Comparison of ENCODE assay signal across 9 mouse cellular contexts in the genomic region with DNA sequence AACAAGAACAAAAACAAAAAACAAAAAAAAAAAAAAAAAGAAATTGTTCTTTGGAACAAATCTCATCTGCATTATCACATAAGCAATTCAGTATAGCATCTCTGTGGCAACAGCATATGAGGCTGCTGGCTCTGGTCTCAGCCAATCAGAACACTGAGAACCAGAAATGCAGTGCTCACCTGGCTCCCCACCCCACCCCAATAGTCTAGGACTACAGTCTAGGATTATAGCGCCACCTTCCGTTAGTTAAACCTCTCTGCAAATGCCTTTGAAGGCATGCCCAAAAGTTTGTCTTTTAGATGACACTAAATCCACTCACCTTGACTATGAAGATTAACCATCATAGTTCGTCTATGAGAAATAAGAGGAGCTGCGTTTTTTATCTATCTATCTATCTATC. TPM values are rescaled to one million over a fixed set of nuclear protein-coding genes. Genes with fewer than 3 reads are reported as not detected.
DNase-seq lines count a peak whose midpoint lies in the region; ATAC-seq and TF ChIP-seq lines count a peak whose summit lies in the region.
"Had no signal": no experiment of that assay in that cellular context is flagged by ENCODE, and none has a peak within 500 bp of the region (broad histone marks: within the 10 kb centered on the region; RNA-seq: fewer than 3 reads in every experiment).

No protein-coding gene starts in this region.

- no peak overlapping the region for H3K4me2 ChIP-seq in lung, postnatal 0 days (replicated peaks; ENCODE audit: low read depth, low read length)
- H3K4me2 ChIP-seq: limb, embryonic 12.5 days had no signal

- ATAC-seq in lung, postnatal 0 days = peak; percentile 62
- ATAC-seq in inflammation-experienced regulatory T-cells, adult 6 months = peak; percentile 57

- no peaks in the 10 kb centered on the region for H3K9me3 ChIP-seq in lung, postnatal 0 days (ENCODE audit: low read length)
- no peaks in the 10 kb centered on the region for H3K9me3 ChIP-seq in limb, embryonic 10.5 days (replicated peaks)
- H3K9me3 ChIP-seq: embryonic facial prominence, embryonic 15.5 days; limb, embryonic 12.5 days had no signal

- H3K27me3 ChIP-seq in lung, postnatal 0 days (replicated peaks; ENCODE audit: insufficient read depth, low read length) = no peaks in the 10 kb centered on the region
- H3K27me3 ChIP-seq in limb, embryonic 10.5 days (ENCODE audit: low read depth, poor library complexity, severe bottlenecking) = no peaks in the 10 kb centered on the region
- H3K27me3 ChIP-seq: embryonic facial prominence, embryonic 15.5 days had no signal

- TF ChIP-seq EP300 in lung, postnatal 0 days (IDR thresholded peaks at IDR 0.05) = no peak

- H3K4me1 ChIP-seq in lung, postnatal 0 days (ENCODE audit: insufficient read depth, low read depth, low read length) = no peaks in the 10 kb centered on the region
- no peaks in the 10 kb centered on the region for H3K4me1 ChIP-seq in limb, embryonic 10.5 days
- H3K4me1 ChIP-seq: embryonic facial prominence, embryonic 15.5 days; limb, embryonic 12.5 days had no signal

- no peak overlapping the region for H3K27ac ChIP-seq in lung, postnatal 0 days (ENCODE audit: low read length)
- H3K27ac ChIP-seq in limb, embryonic 10.5 days = no peak overlapping the region
- H3K27ac ChIP-seq: embryonic facial prominence, embryonic 15.5 days; limb, embryonic 12.5 days had no signal

- H3K4me3 ChIP-seq in lung, postnatal 0 days (ENCODE audit: low read depth, low read length) = no peak overlapping the region
- no peak overlapping the region for H3K4me3 ChIP-seq in limb, embryonic 10.5 days
- H3K4me3 ChIP-seq: embryonic facial prominence, embryonic 15.5 days; limb, embryonic 12.5 days had no signal

- no peak overlapping the region for H3K9ac ChIP-seq in lung, postnatal 0 days (replicated peaks; ENCODE audit: low read depth)
- H3K9ac ChIP-seq: embryonic facial prominence, embryonic 15.5 days; limb, embryonic 12.5 days had no signal

- peak; percentile 61 for DNase-seq in lung, postnatal 0 days (ENCODE audit: low spot score)
- DNase-seq in lung, postnatal 14 days = no peak
- DNase-seq in T-cell, adult 2 months (ENCODE audit: low spot score) = peak; percentile 61
- peak; percentile 62 for DNase-seq in thymus, postnatal 0 days (ENCODE audit: low spot score)
- no peak for DNase-seq in limb, embryonic 10.5 days (ENCODE audit: low spot score)
- no peak for DNase-seq in heart, adult 8-10 months (ENCODE audit: low spot score)

- peak; percentile 52 for TF ChIP-seq CTCF in lung, postnatal 0 days (IDR thresholded peaks at IDR 0.05)

- 28% methylated on average over 4 of the region's 4 CpGs for WGBS in lung, postnatal 0 days
- 27% methylated on average over 4 of the region's 4 CpGs for WGBS in limb, embryonic 10.5 days

- H3K36me3 ChIP-seq in lung, postnatal 0 days (ENCODE audit: insufficient read depth, low read length) = no peaks in the 10 kb centered on the region
- H3K36me3 ChIP-seq in limb, embryonic 10.5 days = no peaks in the 10 kb centered on the region
- H3K36me3 ChIP-seq: embryonic facial prominence, embryonic 15.5 days; limb, embryonic 12.5 days had no signal

RNA-seq across cellular contexts. Expression of a gene that starts 11.4 kb away (rescaled TPM):
- polyA plus RNA-seq in lung, postnatal 0 days (2015; fragmentation: Nextera tagmentation; extraction: Ambion mirVana) = 29.7 and 35.3 TPM in 2 replicates
- 10 to 100 TPM; 59.1 to 61.1 (median 60.5) TPM for polyA plus RNA-seq in inflammation-experienced regulatory T-cells, adult 6 months (2017; shearing (Covaris generic))
- 17.9 and 19.9 TPM in 2 replicates for polyA plus RNA-seq in thymus, postnatal 0 days (2015; fragmentation: Nextera tagmentation; extraction: Ambion mirVana)
- polyA plus RNA-seq in limb, embryonic 10.5 days (2016; fragmentation: Nextera tagmentation; extraction: Ambion mirVana) = 36.7 and 48.1 TPM in 2 replicates
- 10 to 100 TPM; 19.6 to 20.5 (median 19.9) TPM for total RNA-seq in heart, adult 8-10 months (2022)

RNA-seq across cellular contexts. Expression of a gene that starts 13.6 kb away (rescaled TPM):
- polyA plus RNA-seq in lung, postnatal 0 days (2015; fragmentation: Nextera tagmentation; extraction: Ambion mirVana) = not detected in 2 replicates
- polyA plus RNA-seq in inflammation-experienced regulatory T-cells, adult 6 months (2017; shearing (Covaris generic)) = not detected
- polyA plus RNA-seq in thymus, postnatal 0 days (2015; fragmentation: Nextera tagmentation; extraction: Ambion mirVana) = not detected in 2 replicates
- polyA plus RNA-seq in limb, embryonic 10.5 days (2016; fragmentation: Nextera tagmentation; extraction: Ambion mirVana) = not detected in 2 replicates
- not detected for total RNA-seq in heart, adult 8-10 months (2022)
- polyA plus RNA-seq: embryonic facial prominence, embryonic 15.5 days; limb, embryonic 12.5 days had no signal

RNA-seq across cellular contexts. Expression of a gene that starts 41.5 kb away (rescaled TPM):
- polyA plus RNA-seq in lung, postnatal 0 days (2015; fragmentation: Nextera tagmentation; extraction: Ambion mirVana) = 0.10 and 0.14 TPM in 2 replicates
- polyA plus RNA-seq in inflammation-experienced regulatory T-cells, adult 6 months (2017; shearing (Covaris generic)) = under 1 TPM; 0.32 to 0.47 (median 0.33) TPM
- polyA plus RNA-seq in thymus, postnatal 0 days (2015; fragmentation: Nextera tagmentation; extraction: Ambion mirVana) = 0.08 and 0.09 TPM in 2 replicates
- 0.18 and 0.30 TPM in 2 replicates for polyA plus RNA-seq in limb, embryonic 10.5 days (2016; fragmentation: Nextera tagmentation; extraction: Ambion mirVana)
- not detected for total RNA-seq in heart, adult 8-10 months (2022)

RNA-seq across cellular contexts. Expression of a gene that starts 43.8 kb away (rescaled TPM):
- polyA plus RNA-seq in lung, postnatal 0 days (2015; fragmentation: Nextera tagmentation; extraction: Ambion mirVana) = 3.5 and 3.6 TPM in 2 replicates
- not detected for polyA plus RNA-seq in inflammation-experienced regulatory T-cells, adult 6 months (2017; shearing (Covaris generic))
- 0.09 and 0.24 TPM in 2 replicates for polyA plus RNA-seq in thymus, postnatal 0 days (2015; fragmentation: Nextera tagmentation; extraction: Ambion mirVana)
- polyA plus RNA-seq in limb, embryonic 10.5 days (2016; fragmentation: Nextera tagmentation; extraction: Ambion mirVana) = 5.1 and 5.8 TPM in 2 replicates
- total RNA-seq in heart, adult 8-10 months (2022) = under 1 TPM in 2 of 4 experiments, not detected in 2; 0.16 to 0.83 TPM

RNA-seq across cellular contexts. Expression of a gene that starts 52.8 kb away (rescaled TPM):
- polyA plus RNA-seq in lung, postnatal 0 days (2015; fragmentation: Nextera tagmentation; extraction: Ambion mirVana) = not detected in 2 replicates
- not detected for polyA plus RNA-seq in inflammation-experienced regulatory T-cells, adult 6 months (2017; shearing (Covaris generic))
- polyA plus RNA-seq in thymus, postnatal 0 days (2015; fragmentation: Nextera tagmentation; extraction: Ambion mirVana) = 0.61 and 0.82 TPM in 2 replicates
- not detected in 2 replicates for polyA plus RNA-seq in limb, embryonic 10.5 days (2016; fragmentation: Nextera tagmentation; extraction: Ambion mirVana)
- total RNA-seq in heart, adult 8-10 months (2022) = not detected
- polyA plus RNA-seq: embryonic facial prominence, embryonic 15.5 days; limb, embryonic 12.5 days had no signal

Comparison
In these comparisons a context has a peak if more than half of its experiments do, and no peak if none do; other contexts are left out.
1. DNase-seq: peak in lung, postnatal 0 days (single experiment), T-cell, adult 2 months (single experiment) and thymus, postnatal 0 days (single experiment); none in lung, postnatal 14 days (single experiment), limb, embryonic 10.5 days (single experiment) and heart, adult 8-10 months (single experiment).